Mouse (Mus musculus) heart, embryonic 11.5 days (tissue): ENCODE measurements around the gene Cav2. TPM values are rescaled to one million over a fixed set of nuclear protein-coding genes. Genes with fewer than 3 reads are reported as not detected.

Experiments
- ATAC-seq: fragments of 200-750 bp; cut with Nextera tagmentation; replicated peaks from 2 replicates; pipeline ENCODE4 v1.8.0; 2017; ENCODE audit warnings: moderate library complexity; ENCODE audit not compliant: insufficient number of reproducible peaks, low FRiP score, low TSS enrichment
- H3K27ac ChIP-seq: fragments of 300-500 bp; sonication (generic); 2 replicates; pipeline ENCODE4 v1.5.1; 2014; ENCODE audit warnings: mild to moderate bottlenecking, low read depth, low read length
- H3K27me3 ChIP-seq: fragments of 300-500 bp; sonication (generic); 2 replicates; pipeline ENCODE4 v1.6.1; 2014; ENCODE audit warnings: mild to moderate bottlenecking, low read length, mixed read lengths; ENCODE audit not compliant: control insufficient read depth, insufficient read depth
- H3K36me3 ChIP-seq: fragments of 300-500 bp; sonication (generic); 2 replicates; pipeline ENCODE4 v1.6.1; 2014; ENCODE audit warnings: mild to moderate bottlenecking, low read length, moderate library complexity, mixed read lengths; ENCODE audit not compliant: control insufficient read depth, insufficient read depth
- H3K4me1 ChIP-seq: fragments of 300-500 bp; sonication (generic); 2 replicates; pipeline ENCODE4 v1.6.1; 2014; ENCODE audit warnings: low read length; ENCODE audit not compliant: control insufficient read depth, insufficient read depth
- H3K4me2 ChIP-seq: fragments of 300-500 bp; sonication (generic); 2 replicates; pipeline ENCODE4 v1.6.1; 2014; ENCODE audit warnings: mild to moderate bottlenecking, moderate library complexity
- H3K4me3 ChIP-seq: fragments of 300-500 bp; sonication (generic); 2 replicates; pipeline ENCODE4 v1.5.1; 2014; ENCODE audit warnings: low read depth, low read length
- H3K9ac ChIP-seq: fragments of 300-500 bp; sonication (generic); 2 replicates; pipeline ENCODE4 v1.6.1; 2014; ENCODE audit warnings: mild to moderate bottlenecking, low read depth, low read length, moderate library complexity
- H3K9me3 ChIP-seq: fragments of 300-500 bp; sonication (generic); replicated peaks from 2 replicates; pipeline ENCODE4 v1.6.1; 2016; ENCODE audit warnings: low read length; ENCODE audit not compliant: control insufficient read depth
- WGBS: fragments of 180-500 bp; shearing (Covaris S2); extraction: QIAGEN DNeasy Blood & Tissue Kit; methylation state at CpG from one replicate; pipeline ENCODE4 v1.1.7; 2014; ENCODE audit not compliant: insufficient replicate concordance; 5-methylcytosine and 5-hydroxymethylcytosine counted together
- polyA plus RNA-seq: library from polyadenylated mRNA; unstranded; fragments of >200 nt; fragmentation: Nextera tagmentation; extraction: Ambion mirVana; gene quantifications from 2 replicates; pipeline ENCODE4 v1.2.1, GENCODE M21; 2014

The Cav2 gene
- 13.7 and 15.9 TPM in 2 replicates for polyA plus RNA-seq

DNA sequence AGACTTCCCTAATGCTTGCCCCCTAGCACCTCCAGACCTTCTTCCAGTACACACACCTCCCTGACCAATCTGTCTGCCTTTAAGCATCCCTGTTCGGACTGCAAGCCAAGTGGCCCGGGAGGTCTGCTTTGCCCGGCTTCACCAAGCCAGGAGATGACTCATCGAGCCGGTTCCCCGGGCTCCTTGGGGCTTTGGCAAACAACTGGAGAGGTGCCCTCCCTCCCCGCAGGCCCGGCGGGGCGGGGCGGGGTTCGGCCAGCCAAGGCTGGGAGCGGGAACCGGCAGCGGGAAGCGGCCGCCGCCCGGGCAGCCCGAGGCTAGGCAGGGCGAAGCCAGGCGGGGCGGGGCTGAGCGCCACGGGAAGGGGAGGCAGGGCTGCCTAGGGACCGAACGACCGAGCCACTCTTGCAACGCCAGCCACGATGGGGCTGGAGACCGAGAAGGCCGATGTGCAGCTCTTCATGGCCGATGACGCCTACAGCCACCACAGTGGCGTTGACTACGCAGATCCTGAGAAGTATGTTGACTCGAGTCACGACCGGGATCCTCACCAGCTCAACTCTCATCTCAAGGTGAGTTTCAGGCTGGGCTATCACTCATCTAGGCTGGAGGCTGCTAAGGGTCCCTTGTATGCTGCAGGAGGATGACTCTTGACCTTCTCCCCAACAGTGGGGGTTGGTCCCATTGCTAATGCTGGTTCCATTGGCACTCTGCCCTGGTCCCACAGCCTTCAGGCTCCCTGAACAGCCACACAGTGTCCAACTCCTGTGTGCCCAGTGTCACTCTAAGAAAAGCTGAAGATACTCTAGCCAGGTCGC lies at the start of gene Cav2:
Cav2 (plus strand) TSS at position 247 of the 818 bp plus-strand sequence.
- no peaks in the 10 kb centered on the region for H3K36me3 ChIP-seq

GRCm38 (mm10) chr6:17239693-17240092 lies 41.3 kb upstream of the Cav2 start:
- Histone ChIP-seq H3K9ac (no peak overlapping the region), H3K4me1 (no peaks in the 10 kb centered on the region), H3K27me3 (no peaks in the 10 kb centered on the region), H3K9me3 (no peaks in the 10 kb centered on the region), H3K27ac (no peak overlapping the region), H3K4me3 (no peak overlapping the region), H3K4me2 (no peak overlapping the region), H3K36me3 (no peaks in the 10 kb centered on the region)
- WGBS: 74% methylated on average over 1 of the region's 1 CpGs
- no peak for ATAC-seq

More for the DNA sequence above, at the start of gene Cav2:
- under 1% methylated on average over 40 of the region's 40 CpGs for WGBS
- Histone ChIP-seq H3K9ac (peak within 1 kb of the TSS; percentile 67), H3K27me3 (peaks cover 3% of the 10 kb centered on the region; the same call in 1 of the 2 replicates), H3K4me1 (no peaks in the 10 kb centered on the region), H3K27ac (peak within 1 kb of the TSS; percentile 71), H3K4me2 (peak within 1 kb of the TSS; percentile 85), H3K9me3 (no peaks in the 10 kb centered on the region), H3K4me3 (peak within 1 kb of the TSS; percentile 48)
- peak; percentile 79 for ATAC-seq

DNA sequence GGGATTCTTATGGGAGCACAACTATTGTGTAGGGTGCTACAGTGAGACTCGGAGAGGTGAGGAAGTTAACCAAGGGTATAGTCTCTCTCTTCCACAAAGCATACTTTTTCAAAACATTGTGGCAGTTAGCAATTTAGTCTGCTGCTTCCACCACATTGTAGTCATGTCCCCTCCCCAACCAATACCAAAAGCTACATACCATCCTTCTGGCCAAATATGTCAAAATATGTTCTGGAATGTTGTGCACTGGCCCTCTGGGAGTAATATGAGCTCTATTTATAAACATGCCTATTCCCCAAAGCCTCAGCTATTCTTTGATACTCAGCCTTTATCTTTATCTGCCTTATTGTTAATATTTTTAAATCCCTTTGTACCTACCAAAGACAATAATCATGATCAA lies 40.0 kb upstream of the Cav2 start:
- no peak overlapping the region for H3K4me3 ChIP-seq
- H3K36me3 ChIP-seq: no peaks in the 10 kb centered on the region
- no peak overlapping the region for H3K4me2 ChIP-seq
- no peaks in the 10 kb centered on the region for H3K4me1 ChIP-seq
- no peaks in the 10 kb centered on the region for H3K9me3 ChIP-seq
- no peak for ATAC-seq
- no peak overlapping the region for H3K27ac ChIP-seq
- H3K27me3 ChIP-seq: no peaks in the 10 kb centered on the region
- WGBS: 75% methylated on average over 1 of the region's 1 CpGs
- no peak overlapping the region for H3K9ac ChIP-seq

DNA sequence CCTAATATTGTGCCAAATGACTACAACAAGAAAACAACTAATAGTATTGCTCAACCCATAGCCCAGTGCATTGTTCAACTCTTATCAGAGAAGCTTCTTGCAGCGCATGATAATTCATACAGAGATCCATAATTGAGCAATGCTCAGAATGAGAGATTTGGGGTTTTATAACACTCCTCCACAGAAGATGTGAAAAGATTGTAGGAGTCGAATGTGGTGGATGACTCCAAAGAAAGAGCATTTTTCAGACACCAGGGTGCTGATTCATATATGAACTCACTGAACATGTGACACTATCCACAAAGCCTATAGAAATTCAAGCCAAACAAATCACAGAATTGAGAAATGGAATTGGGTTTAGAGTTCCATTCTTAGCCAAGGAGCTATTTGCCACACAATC lies 34.0 kb upstream of the Cav2 start:
- ATAC-seq: no peak
- Histone ChIP-seq H3K36me3 (no peaks in the 10 kb centered on the region), H3K4me2 (no peak overlapping the region), H3K4me3 (no peak overlapping the region), H3K27ac (no peak overlapping the region), H3K4me1 (no peaks in the 10 kb centered on the region), H3K9ac (no peak overlapping the region), H3K27me3 (no peaks in the 10 kb centered on the region), H3K9me3 (no peaks in the 10 kb centered on the region)
- 85% methylated on average over 2 of the region's 2 CpGs for WGBS

DNA sequence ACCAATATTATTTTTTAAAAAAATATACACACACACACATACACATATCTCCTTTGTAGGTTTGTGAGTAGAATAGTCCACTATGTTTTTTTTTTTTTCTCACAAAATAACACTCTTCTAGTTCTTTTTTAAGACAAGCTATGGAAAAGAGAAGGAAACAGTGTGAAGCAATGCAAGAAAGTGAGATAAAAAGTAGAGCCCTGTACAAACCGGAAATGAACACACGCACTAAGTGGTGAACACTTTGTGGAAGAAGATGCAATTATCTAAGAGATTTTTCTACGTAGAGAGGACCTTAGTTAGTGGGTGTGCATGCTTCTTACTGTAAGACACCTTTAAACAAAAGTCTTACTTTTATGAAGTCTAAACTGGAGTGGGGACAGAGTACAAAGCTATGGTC lies 33.3 kb upstream of the Cav2 start:
- Histone ChIP-seq H3K27ac (no peak overlapping the region), H3K4me2 (no peak overlapping the region), H3K36me3 (no peaks in the 10 kb centered on the region), H3K9me3 (no peaks in the 10 kb centered on the region), H3K27me3 (no peaks in the 10 kb centered on the region), H3K9ac (no peak overlapping the region), H3K4me3 (no peak overlapping the region), H3K4me1 (no peaks in the 10 kb centered on the region)
- ATAC-seq: no peak
- WGBS: 68% methylated on average over 3 of the region's 3 CpGs

- Histone ChIP-seq H3K9me3 (no peaks in the 10 kb centered on the region), H3K27ac (no peak overlapping the region), H3K4me3 (no peak overlapping the region), H3K9ac (no peak overlapping the region), H3K4me2 (no peak overlapping the region), H3K27me3 (no peaks in the 10 kb centered on the region), H3K4me1 (no peaks in the 10 kb centered on the region), H3K36me3 (no peaks in the 10 kb centered on the region)
- ATAC-seq: no peak
- WGBS: 50% methylated on average over 1 of the region's 1 CpGs
Observed at GRCm38 (mm10) chr6:17248241-17248640, 32.7 kb upstream of the Cav2 start.

DNA sequence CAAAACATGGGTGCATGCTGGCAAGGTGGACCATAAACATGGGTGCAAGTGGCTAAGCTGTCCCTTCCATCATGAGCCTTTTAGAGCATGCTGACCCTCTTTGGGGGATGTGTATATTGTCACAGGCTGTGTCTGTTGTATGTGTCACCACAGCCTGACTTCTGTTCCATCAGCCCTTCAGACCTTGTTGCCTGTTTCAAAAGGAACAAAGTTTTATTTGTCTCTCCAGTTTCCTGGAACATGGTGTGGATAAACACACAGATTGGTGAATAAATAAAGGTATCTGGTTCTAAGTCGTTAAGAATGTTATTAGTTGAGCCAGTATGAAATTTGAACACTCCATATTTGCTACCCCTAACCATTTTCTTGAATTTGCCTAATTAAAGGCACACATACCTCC lies 29.0 kb upstream of the Cav2 start:
- Histone ChIP-seq H3K4me1 (no peaks in the 10 kb centered on the region), H3K27me3 (no peaks in the 10 kb centered on the region)

DNA sequence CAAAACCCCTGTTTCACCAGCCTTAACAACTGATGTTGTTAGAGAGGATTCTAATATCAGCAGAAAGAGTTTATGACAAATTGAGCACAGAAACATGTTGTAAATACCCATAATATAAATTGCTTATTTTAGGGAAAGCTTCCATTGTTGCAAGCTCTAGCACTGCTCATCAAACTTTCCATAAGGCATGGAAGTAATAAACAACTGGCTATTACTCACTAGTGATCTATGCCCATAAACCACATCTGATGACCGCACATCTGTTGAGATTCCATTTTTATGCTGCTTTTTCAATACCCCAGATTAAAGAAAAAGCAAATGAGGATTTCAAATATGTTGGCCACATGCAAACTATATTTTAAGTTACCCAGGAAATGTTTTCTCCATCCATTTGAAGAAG lies 22.8 kb upstream of the Cav2 start:
- 85% methylated on average over 1 of the region's 1 CpGs for WGBS
- ATAC-seq: no peak

More for the DNA sequence above, 29.0 kb upstream of the Cav2 start:
- Histone ChIP-seq H3K9ac (no peak overlapping the region), H3K4me3 (no peak overlapping the region), H3K27ac (no peak overlapping the region), H3K4me2 (no peak overlapping the region), H3K9me3 (no peaks in the 10 kb centered on the region), H3K36me3 (no peaks in the 10 kb centered on the region)
- no peak for ATAC-seq
- 49% methylated on average over 1 of the region's 1 CpGs for WGBS

DNA sequence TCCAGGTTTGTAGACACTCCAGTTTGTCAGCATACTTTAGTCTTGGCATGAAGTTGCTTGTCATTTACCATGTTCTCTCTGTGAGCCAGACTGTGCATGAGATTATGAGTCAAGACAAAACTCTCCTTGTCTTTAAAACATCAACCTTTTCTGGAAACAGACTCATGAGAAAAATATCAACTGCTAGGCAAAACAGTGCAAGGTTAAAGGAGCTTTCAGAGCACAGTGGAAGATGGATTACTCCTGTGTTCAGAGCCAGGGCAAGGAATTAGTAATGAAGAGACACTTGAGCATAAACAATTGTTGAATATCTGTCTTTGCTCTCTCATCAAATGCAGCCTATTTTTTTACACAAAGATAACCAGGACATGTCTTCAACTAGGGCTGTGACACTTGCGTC lies 22.1 kb upstream of the Cav2 start:
- no peaks in the 10 kb centered on the region for H3K27me3 ChIP-seq
- no peak for ATAC-seq
- H3K9me3 ChIP-seq: no peaks in the 10 kb centered on the region
- no peak overlapping the region for H3K27ac ChIP-seq
- H3K4me2 ChIP-seq: no peak overlapping the region
- no peaks in the 10 kb centered on the region for H3K4me1 ChIP-seq
- 88% methylated on average over 1 of the region's 1 CpGs for WGBS
- no peaks in the 10 kb centered on the region for H3K36me3 ChIP-seq
- no peak overlapping the region for H3K9ac ChIP-seq
- H3K4me3 ChIP-seq: no peak overlapping the region

More for the DNA sequence above, 22.8 kb upstream of the Cav2 start:
- H3K27me3 ChIP-seq: no peaks in the 10 kb centered on the region
- no peak overlapping the region for H3K4me3 ChIP-seq
- H3K27ac ChIP-seq: no peak overlapping the region
- no peaks in the 10 kb centered on the region for H3K9me3 ChIP-seq
- H3K36me3 ChIP-seq: no peaks in the 10 kb centered on the region
- no peak overlapping the region for H3K4me2 ChIP-seq
- no peaks in the 10 kb centered on the region for H3K4me1 ChIP-seq
- H3K9ac ChIP-seq: no peak overlapping the region
